Mouse (Mus musculus) intestine, embryonic 14.5 days (tissue): ENCODE results near the gene Spdl1. TPM values are rescaled to one million over a fixed set of nuclear protein-coding genes. Genes with fewer than 3 reads are reported as not detected.

Source experiments
- ATAC-seq: fragments of 200-750 bp; cut with Nextera tagmentation; replicated peaks from 2 replicates; pipeline ENCODE4 v1.8.0; 2017; ENCODE audit warnings: low read depth, moderate number of reproducible peaks, moderate TSS enrichment, moderate library complexity; ENCODE audit not compliant: low FRiP score, low TSS enrichment
- DNase-seq: peaks from one replicate; pipeline ENCODE4 v3.0.0-alpha.2; 2018; ENCODE audit warnings: low spot score
- H3K27ac ChIP-seq: fragments of 300-500 bp; sonication (generic); 2 replicates; pipeline ENCODE4 v1.5.1; 2014; ENCODE audit warnings: low read depth, mild to moderate bottlenecking, control low read depth
- H3K27me3 ChIP-seq: fragments of 300-500 bp; sonication (generic); replicated peaks from 2 replicates; pipeline ENCODE4 v1.6.1; 2014; ENCODE audit warnings: low read length, control low read depth; ENCODE audit not compliant: control insufficient read depth, insufficient read depth
- H3K36me3 ChIP-seq: fragments of 300-500 bp; sonication (generic); 2 replicates; pipeline ENCODE4 v1.6.1; 2014; ENCODE audit warnings: low read length, control low read depth; ENCODE audit not compliant: control insufficient read depth, insufficient read depth
- H3K4me1 ChIP-seq: fragments of 300-500 bp; sonication (generic); replicated peaks from 2 replicates; pipeline ENCODE4 v1.6.1; 2014; ENCODE audit warnings: low read length, control low read depth, mixed read lengths; ENCODE audit not compliant: control insufficient read depth, insufficient read depth
- H3K4me2 ChIP-seq: fragments of 300-500 bp; sonication (generic); 2 replicates; pipeline ENCODE4 v1.6.1; 2014; ENCODE audit warnings: low read length
- H3K4me3 ChIP-seq: fragments of 300-500 bp; sonication (generic); 2 replicates; pipeline ENCODE4 v1.5.1; 2014; ENCODE audit warnings: low read depth, low read length, control low read depth, mixed read lengths
- H3K9ac ChIP-seq: fragments of 300-500 bp; sonication (generic); 2 replicates; pipeline ENCODE4 v1.6.1; 2014; ENCODE audit warnings: mild to moderate bottlenecking, low read length
- H3K9me3 ChIP-seq: fragments of 300-500 bp; sonication (generic); 2 replicates; pipeline ENCODE4 v1.6.1; 2016; ENCODE audit warnings: low read length, control low read depth; ENCODE audit not compliant: control insufficient read depth
- WGBS: fragments of 180-500 bp; shearing (Covaris S2); extraction: QIAGEN DNeasy Blood & Tissue Kit; methylation state at CpG from one replicate; pipeline ENCODE4 v1.1.7; 2014; 5-methylcytosine and 5-hydroxymethylcytosine counted together
- polyA plus RNA-seq: library from polyadenylated mRNA; unstranded; fragments of >200 nt; fragmentation: Nextera tagmentation; extraction: Ambion mirVana; gene quantifications from 2 replicates; pipeline ENCODE4 v1.2.1, GENCODE M21; 2014

Spdl1 gene
- 23.4 and 23.5 TPM in 2 replicates for polyA plus RNA-seq

GRCm38 (mm10) chr11:34833318-34834086 lies at the start of gene Spdl1:
Spdl1 (minus strand) TSS chr11:34833641.
- peaks cover 6% of the 10 kb centered on the region for H3K4me1 ChIP-seq
- peak; percentile 94 for ATAC-seq
- peak within 1 kb of the TSS; percentile 87 for H3K4me3 ChIP-seq
- peak within 1 kb of the TSS; percentile 67 for H3K27ac ChIP-seq
- H3K9me3 ChIP-seq: no peaks in the 10 kb centered on the region
- DNase-seq: peak; percentile 97
- peaks cover 22% of the 10 kb centered on the region for H3K36me3 ChIP-seq
- H3K4me2 ChIP-seq: peak within 1 kb of the TSS; percentile 94
- no peaks in the 10 kb centered on the region for H3K27me3 ChIP-seq
- H3K9ac ChIP-seq: peak within 1 kb of the TSS; percentile 78
- under 1% methylated on average over 49 of the region's 49 CpGs for WGBS

- Histone ChIP-seq H3K9ac (no peak overlapping the region), H3K27ac (no peak overlapping the region), H3K36me3 (no peaks in the 10 kb centered on the region), H3K4me3 (no peak overlapping the region), H3K27me3 (no peaks in the 10 kb centered on the region), H3K9me3 (no peaks in the 10 kb centered on the region), H3K4me2 (no peak overlapping the region), H3K4me1 (no peaks in the 10 kb centered on the region)
- WGBS: 36% methylated on average over 5 of the region's 5 CpGs
- ATAC-seq (no peak), DNase-seq (no peak)
Measured at GRCm38 (mm10) chr11:34881528-34881927, 48.1 kb upstream of the Spdl1 start.

GRCm38 (mm10) chr11:34879678-34880077 lies 46.2 kb upstream of the Spdl1 start:
- Histone ChIP-seq H3K36me3 (no peaks in the 10 kb centered on the region), H3K4me3 (no peak overlapping the region), H3K27ac (no peak overlapping the region), H3K9me3 (no peaks in the 10 kb centered on the region), H3K9ac (no peak overlapping the region), H3K4me2 (no peak overlapping the region), H3K4me1 (no peaks in the 10 kb centered on the region), H3K27me3 (no peaks in the 10 kb centered on the region)
- ATAC-seq (no peak), DNase-seq (no peak)
- 67% methylated on average over 1 of the region's 1 CpGs for WGBS

- H3K4me3 ChIP-seq: no peak overlapping the region
- DNase-seq (no peak), ATAC-seq (no peak)
- no peaks in the 10 kb centered on the region for H3K27me3 ChIP-seq
- no peak overlapping the region for H3K9ac ChIP-seq
- H3K9me3 ChIP-seq: no peaks in the 10 kb centered on the region
- H3K36me3 ChIP-seq: no peaks in the 10 kb centered on the region
- no peaks in the 10 kb centered on the region for H3K4me1 ChIP-seq
- no peak overlapping the region for H3K4me2 ChIP-seq
- 86% methylated on average over 2 of the region's 2 CpGs for WGBS
- H3K27ac ChIP-seq: no peak overlapping the region
Measured at GRCm38 (mm10) chr11:34873861-34874260, 40.4 kb upstream of the Spdl1 start.

GRCm38 (mm10) chr11:34872432-34872831 lies 39.0 kb upstream of the Spdl1 start:
- no peak for ATAC-seq
- no peaks in the 10 kb centered on the region for H3K4me1 ChIP-seq
- WGBS: 83% methylated on average over 2 of the region's 2 CpGs

GRCm38 (mm10) chr11:34871991-34872390 lies 38.5 kb upstream of the Spdl1 start:
- no peaks in the 10 kb centered on the region for H3K9me3 ChIP-seq
- DNase-seq: no peak
- no peaks in the 10 kb centered on the region for H3K36me3 ChIP-seq
- no peak overlapping the region for H3K27ac ChIP-seq
- H3K4me3 ChIP-seq: no peak overlapping the region
- ATAC-seq: no peak
- H3K4me2 ChIP-seq: no peak overlapping the region
- no peaks in the 10 kb centered on the region for H3K27me3 ChIP-seq
- WGBS: 69% methylated on average over 3 of the region's 3 CpGs
- H3K9ac ChIP-seq: no peak overlapping the region
- no peaks in the 10 kb centered on the region for H3K4me1 ChIP-seq

More at GRCm38 (mm10) chr11:34872432-34872831, 39.0 kb upstream of the Spdl1 start:
- H3K9me3 ChIP-seq: no peaks in the 10 kb centered on the region
- no peak overlapping the region for H3K4me3 ChIP-seq
- no peaks in the 10 kb centered on the region for H3K36me3 ChIP-seq
- no peak overlapping the region for H3K4me2 ChIP-seq
- no peak for DNase-seq
- no peak overlapping the region for H3K27ac ChIP-seq
- no peaks in the 10 kb centered on the region for H3K27me3 ChIP-seq
- no peak overlapping the region for H3K9ac ChIP-seq

GRCm38 (mm10) chr11:34871456-34871855 lies 38.0 kb upstream of the Spdl1 start:
- no peak for DNase-seq
- H3K9me3 ChIP-seq: no peaks in the 10 kb centered on the region
- no peak overlapping the region for H3K4me2 ChIP-seq

GRCm38 (mm10) chr11:34868626-34869025 lies 35.2 kb upstream of the Spdl1 start:
- Histone ChIP-seq H3K36me3 (no peaks in the 10 kb centered on the region), H3K4me1 (no peaks in the 10 kb centered on the region), H3K27ac (no peak overlapping the region), H3K4me3 (no peak overlapping the region), H3K4me2 (no peak overlapping the region), H3K9ac (no peak overlapping the region), H3K9me3 (no peaks in the 10 kb centered on the region), H3K27me3 (no peaks in the 10 kb centered on the region)
- 35% methylated on average over 6 of the region's 6 CpGs for WGBS
- ATAC-seq: no peak
- DNase-seq: no peak

More at GRCm38 (mm10) chr11:34871456-34871855, 38.0 kb upstream of the Spdl1 start:
- H3K9ac ChIP-seq: no peak overlapping the region
- H3K27ac ChIP-seq: no peak overlapping the region
- no peaks in the 10 kb centered on the region for H3K4me1 ChIP-seq
- no peak for ATAC-seq
- H3K27me3 ChIP-seq: no peaks in the 10 kb centered on the region
- no peak overlapping the region for H3K4me3 ChIP-seq
- 73% methylated on average over 3 of the region's 3 CpGs for WGBS
- no peaks in the 10 kb centered on the region for H3K36me3 ChIP-seq

- no peak for DNase-seq
- no peaks in the 10 kb centered on the region for H3K9me3 ChIP-seq
- H3K4me2 ChIP-seq: no peak overlapping the region
- H3K9ac ChIP-seq: no peak overlapping the region
- H3K4me1 ChIP-seq: no peaks in the 10 kb centered on the region
- no peaks in the 10 kb centered on the region for H3K36me3 ChIP-seq
- 71% methylated on average over 3 of the region's 3 CpGs for WGBS
- no peak overlapping the region for H3K27ac ChIP-seq
- no peaks in the 10 kb centered on the region for H3K27me3 ChIP-seq
- ATAC-seq: no peak
- no peak overlapping the region for H3K4me3 ChIP-seq
Measured at GRCm38 (mm10) chr11:34865741-34866270, 32.4 kb upstream of the Spdl1 start.
